Mouse (Mus musculus) MEL (cell line): ENCODE data around the gene Cyp1a2. TPM values are rescaled to one million over a fixed set of nuclear protein-coding genes. Genes with fewer than 3 reads are reported as not detected.

Experiments
- DNase-seq: peaks from one replicate; pipeline ENCODE4 v3.0.0; 2011; ENCODE audit warnings: low read depth, low spot score
- H3K27ac ChIP-seq: 2 replicates; pipeline ENCODE4 v1.5.1; 2012; ENCODE audit warnings: low read depth, mild to moderate bottlenecking, control low read depth, low read length, moderate library complexity; ENCODE audit not compliant: control insufficient read depth
- H3K27me3 ChIP-seq, 2 experiments: fragments of 150-350 bp in 1 of 2; sonication (generic) in 1 of 2; 2 replicates each; pipeline ENCODE4 v1.6.1; 2012; ENCODE audit warnings: low read length in 2 of 2, mild to moderate bottlenecking in 2 of 2, improper control_type of control experiment in 1 of 2, moderate library complexity in 1 of 2; ENCODE audit not compliant: insufficient read depth in 2 of 2, control insufficient read depth in 1 of 2
- H3K36me3 ChIP-seq, 2 experiments: 2 replicates each; pipeline ENCODE4 v1.6.1; 2012 to 2014; ENCODE audit warnings: low read length in 2 of 2, improper control_type of control experiment in 1 of 2, inconsistent platforms in 1 of 2, mild to moderate bottlenecking in 1 of 2; ENCODE audit not compliant: insufficient read depth in 2 of 2, control insufficient read depth in 1 of 2
- H3K4me1 ChIP-seq, 2 experiments: fragments of 150-350 bp in 1 of 2; sonication (generic) in 1 of 2; 2 replicates each; pipeline ENCODE4 v1.6.1; 2012; ENCODE audit warnings: low read length in 2 of 2, improper control_type of control experiment in 1 of 2, mild to moderate bottlenecking in 1 of 2; ENCODE audit not compliant: insufficient read depth in 2 of 2, control insufficient read depth in 1 of 2
- H3K4me3 ChIP-seq, 2 experiments: fragments of 150-350 bp in 1 of 2; sonication (generic) in 1 of 2; 2 replicates each; pipeline ENCODE4 v1.5.1; 2012; ENCODE audit warnings: low read depth in 2 of 2, low read length in 2 of 2, mild to moderate bottlenecking in 2 of 2, moderate library complexity in 2 of 2, control low read depth in 1 of 2, improper control_type of control experiment in 1 of 2; ENCODE audit not compliant: control insufficient read depth in 1 of 2, insufficient read depth in 1 of 2
- H3K79me2 ChIP-seq: 2 replicates; pipeline ENCODE4 v1.6.1; 2012; ENCODE audit warnings: mild to moderate bottlenecking, low read length, moderate library complexity; ENCODE audit not compliant: control insufficient read depth, poor library complexity, insufficient read depth
- H3K9ac ChIP-seq: 2 replicates; pipeline ENCODE4 v1.6.1; 2012; ENCODE audit warnings: low read depth, mild to moderate bottlenecking, control low read depth, low read length, moderate library complexity; ENCODE audit not compliant: control insufficient read depth, poor library complexity, severe bottlenecking
- H3K9me3 ChIP-seq: fragments of 150-350 bp; sonication (generic); replicated peaks from 2 replicates; pipeline ENCODE4 v1.6.1; 2012; ENCODE audit warnings: mild to moderate bottlenecking, low read length, improper control_type of control experiment, moderate library complexity; ENCODE audit not compliant: insufficient read depth
- CHD2 ChIP-seq: IDR thresholded peaks from 2 replicates; pipeline ENCODE4 v1.6.1; 2011; ENCODE audit warnings: low read length, improper control_type of control experiment
- CTCF ChIP-seq, 3 experiments: IDR thresholded peaks in 2 of 3; conservative IDR thresholded peaks in 1 of 3; 2 replicates each; pipeline ENCODE4 v1.5.1; 2011 to 2012; ENCODE audit warnings: low read length in 3 of 3, low read depth in 2 of 3, mild to moderate bottlenecking in 2 of 3, improper control_type of control experiment in 1 of 3, inconsistent platforms in 1 of 3, mixed read lengths in 1 of 3, moderate library complexity in 1 of 3; ENCODE audit not compliant: control insufficient read depth in 1 of 3, insufficient read depth in 1 of 3, poor library complexity in 1 of 3, severe bottlenecking in 1 of 3
- E2F4 ChIP-seq: IDR thresholded peaks from 2 replicates; pipeline ENCODE4 v1.6.1; 2011; ENCODE audit warnings: low read depth, low read length, improper control_type of control experiment, borderline replicate concordance
- ELF1 ChIP-seq: IDR thresholded peaks from 2 replicates; pipeline ENCODE4 v1.6.1; 2014; ENCODE audit warnings: low read depth, mild to moderate bottlenecking, inconsistent platforms, low read length, improper control_type of control experiment, moderate library complexity
- EP300 ChIP-seq, 2 experiments: IDR thresholded peaks; 2 replicates each; pipeline ENCODE4 v1.6.1; 2011; ENCODE audit warnings: improper control_type of control experiment in 2 of 2, low read length in 2 of 2, low read depth in 1 of 2, mild to moderate bottlenecking in 1 of 2
- ETS1 ChIP-seq: IDR thresholded peaks from 2 replicates; pipeline ENCODE4 v1.6.1; 2012; ENCODE audit warnings: low read depth, mild to moderate bottlenecking, inconsistent platforms, low read length, improper control_type of control experiment, moderate library complexity
- GATA1 ChIP-seq: IDR thresholded peaks from 2 replicates; pipeline ENCODE4 v1.6.1; 2011; ENCODE audit warnings: low read depth, low read length, improper control_type of control experiment
- HCFC1 ChIP-seq: IDR thresholded peaks from 2 replicates; pipeline ENCODE4 v1.6.1; 2012; ENCODE audit warnings: low read depth, mild to moderate bottlenecking, inconsistent platforms, low read length, improper control_type of control experiment, moderate library complexity
- KAT2A ChIP-seq: conservative IDR thresholded peaks from 2 replicates; pipeline ENCODE4 v1.6.1; 2012; ENCODE audit warnings: low read depth, low read length, improper control_type of control experiment, inconsistent platforms
- MAX ChIP-seq: IDR thresholded peaks from 2 replicates; pipeline ENCODE4 v1.6.1; 2011; ENCODE audit warnings: low read length, improper control_type of control experiment
- POLR2A ChIP-seq, 2 experiments: IDR thresholded peaks; 2 replicates each; pipeline ENCODE4 v1.6.1; 2011 to 2012; ENCODE audit warnings: low read length in 2 of 2, mild to moderate bottlenecking in 2 of 2, control low read depth in 1 of 2, improper control_type of control experiment in 1 of 2, low read depth in 1 of 2, moderate library complexity in 1 of 2; ENCODE audit not compliant: control insufficient read depth in 1 of 2, insufficient read depth in 1 of 2, poor library complexity in 1 of 2
- RAD21 ChIP-seq: IDR thresholded peaks from 2 replicates; pipeline ENCODE4 v1.6.1; 2011; ENCODE audit warnings: mild to moderate bottlenecking, low read depth, low read length, improper control_type of control experiment
- RCOR1 ChIP-seq: IDR thresholded peaks from 2 replicates; pipeline ENCODE4 v1.6.1; 2012; ENCODE audit warnings: low read depth, mild to moderate bottlenecking, inconsistent platforms, low read length, improper control_type of control experiment
- SMC3 ChIP-seq: IDR thresholded peaks from 2 replicates; pipeline ENCODE4 v1.6.1; 2011; ENCODE audit warnings: low read depth, low read length, improper control_type of control experiment
- TAL1 ChIP-seq: IDR thresholded peaks from 2 replicates; pipeline ENCODE4 v1.6.1; 2012; ENCODE audit warnings: mild to moderate bottlenecking, inconsistent platforms, low read length, moderate library complexity, mixed read lengths
- TCF12 ChIP-seq: IDR thresholded peaks from 2 replicates; pipeline ENCODE4 v1.6.1; 2014; ENCODE audit warnings: low read depth, mild to moderate bottlenecking, inconsistent platforms, low read length, improper control_type of control experiment, moderate library complexity
- UBTF ChIP-seq: IDR thresholded peaks from 2 replicates; pipeline ENCODE4 v1.6.1; 2012; ENCODE audit warnings: low read depth, mild to moderate bottlenecking, inconsistent platforms, low read length, improper control_type of control experiment, moderate library complexity, borderline replicate concordance; ENCODE audit not compliant: insufficient read depth
- USF2 ChIP-seq, 2 experiments: IDR thresholded peaks; 2 replicates each; pipeline ENCODE4 v1.6.1; 2011 to 2012; ENCODE audit warnings: improper control_type of control experiment in 2 of 2, low read length in 2 of 2, borderline replicate concordance in 1 of 2, inconsistent platforms in 1 of 2, low read depth in 1 of 2, mild to moderate bottlenecking in 1 of 2; ENCODE audit not compliant: insufficient read depth in 1 of 2
- ZC3H11A ChIP-seq: IDR thresholded peaks from 2 replicates; pipeline ENCODE4 v1.6.1; 2012; ENCODE audit warnings: low read depth, mild to moderate bottlenecking, inconsistent platforms, low read length, improper control_type of control experiment
- polyA plus RNA-seq, 2 experiments: library from polyadenylated mRNA; stranded (reverse) in 1 of 2; unstranded in 1 of 2; fragments of >175 nt in 1 of 2; fragments of >200 nt in 1 of 2; gene quantifications; 2 replicates each; pipeline versions ENCODE4 v1.2.1 to v1.2.4; 2012; ENCODE audit warnings: low replicate concordance in 2 of 2, low read depth in 1 of 2; ENCODE audit not compliant: insufficient read length in 2 of 2, insufficient read depth in 1 of 2, missing spikeins in 1 of 2
- total RNA-seq: library from RNA; depleted of rRNA; stranded (reverse); fragments of 300-350 nt; gene quantifications from 2 replicates; pipeline ENCODE4 v1.2.3, GENCODE M21; 2012

The Cyp1a2 gene
- total and polyA plus RNA-seq, 3 experiments = not detected

DNA sequence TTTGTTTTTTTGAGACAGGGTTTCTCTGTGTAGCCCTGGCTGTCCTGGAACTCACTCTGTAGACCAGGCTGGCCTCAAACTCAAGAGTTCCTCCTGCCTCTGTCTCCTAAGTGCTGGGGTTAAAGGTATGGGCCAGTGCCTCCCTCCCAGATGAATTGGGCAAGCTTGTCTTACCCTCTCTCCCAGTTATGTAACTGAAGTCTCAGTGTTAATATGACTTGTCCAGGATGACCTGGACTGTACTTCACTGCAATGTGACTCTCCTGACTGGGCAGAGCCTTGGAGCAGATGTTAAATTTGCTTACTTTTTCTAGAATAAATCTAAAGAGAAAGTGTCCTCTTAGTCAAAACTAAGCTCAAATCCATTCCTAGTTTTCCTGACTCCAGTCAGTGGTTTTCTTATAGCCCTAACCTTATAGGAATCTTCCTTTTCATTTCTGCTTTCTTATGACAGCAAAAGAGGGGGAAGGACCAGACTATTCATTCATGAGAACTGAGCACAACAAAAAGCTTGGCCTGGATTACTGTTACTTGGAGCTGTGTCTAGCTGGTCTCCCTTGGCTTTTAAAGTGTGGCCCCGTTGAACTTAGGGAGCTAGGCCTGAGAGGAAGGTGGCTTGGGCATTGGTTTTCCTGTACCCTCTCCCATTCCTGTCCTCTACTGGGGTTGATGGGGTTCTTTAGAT is 15.1 kb upstream of the Cyp1a2 start:
- Histone ChIP-seq H3K9ac (no peak overlapping the region), H3K36me3 (no peaks in the 10 kb centered on the region), H3K4me3 (no peak overlapping the region), H3K9me3 (no peaks in the 10 kb centered on the region), H3K27me3 (peaks cover 28 to 32% of the 10 kb centered on the region in 2 experiments), H3K79me2 (no peaks in the 10 kb centered on the region), H3K4me1 (peaks cover 0 to 7% of the 10 kb centered on the region in 2 experiments; a peak in 2 of 4 replicates), H3K27ac (no peak overlapping the region)
- peak; percentile 50 for DNase-seq
- TF ChIP-seq CTCF (IDR thresholded peaks at IDR 0.05 in 2 of 3, conservative IDR thresholded peaks at IDR 0.05 in 1 of 3; ENCODE audit: control insufficient read depth in 1 of 3, insufficient read depth in 1 of 3, low read depth in 2 of 3, low read length in 3 of 3, poor library complexity in 1 of 3, severe bottlenecking in 1 of 3) (no peak), EP300 (IDR thresholded peaks at IDR 0.05; ENCODE audit: low read depth in 1 of 2, low read length in 2 of 2) (no peak), ETS1 (no peak), HCFC1 (no peak), RAD21 (no peak), ELF1 (no peak), CHD2 (no peak), POLR2A (IDR thresholded peaks at IDR 0.05; ENCODE audit: control insufficient read depth in 1 of 2, insufficient read depth in 1 of 2, low read depth in 1 of 2, low read length in 2 of 2, poor library complexity in 1 of 2) (no peak), RCOR1 (no peak), UBTF (no peak), SMC3 (no peak), TCF12 (no peak), USF2 (IDR thresholded peaks at IDR 0.05; ENCODE audit: borderline replicate concordance in 1 of 2, insufficient read depth in 1 of 2, low read depth in 1 of 2, low read length in 2 of 2) (no peak), MAX (no peak), GATA1 (no peak), KAT2A (no peak), ZC3H11A (no peak), E2F4 (no peak)

DNA sequence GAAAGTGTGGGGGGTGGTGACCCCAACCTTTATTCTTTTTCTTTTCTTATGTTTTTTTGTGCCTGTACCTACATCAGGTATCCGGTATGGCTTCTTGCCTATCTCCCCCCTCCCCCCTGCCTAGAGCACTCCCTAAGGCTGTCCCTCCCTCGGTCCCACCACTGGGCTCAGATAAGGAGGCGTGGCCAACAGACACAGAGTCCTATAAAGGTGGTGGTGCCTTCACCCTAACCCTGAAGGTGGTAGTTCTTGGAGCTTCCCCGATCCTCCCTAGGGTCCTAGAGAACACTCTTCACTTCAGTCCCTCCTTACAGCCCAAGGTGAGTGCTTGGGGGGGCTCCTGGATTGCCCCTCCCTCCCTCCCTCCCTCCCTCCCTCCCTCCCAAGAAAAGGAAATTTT is 13.9 kb upstream of the Cyp1a2 start:
- H3K27me3 ChIP-seq = peaks cover 31 to 40% of the 10 kb centered on the region in 2 experiments
- TF ChIP-seq KAT2A (no peak), ETS1 (no peak), GATA1 (0 out of 2 replicates have a peak, but pooled peaks have one; percentile 3), TAL1 (no peak)
- H3K27ac ChIP-seq = no peak overlapping the region
- H3K4me1 ChIP-seq = peaks cover 0 to 7% of the 10 kb centered on the region in 2 experiments; a peak in 2 of 4 replicates
- H3K9me3 ChIP-seq = no peaks in the 10 kb centered on the region
- H3K36me3 ChIP-seq = no peaks in the 10 kb centered on the region
- peak; percentile 46 for DNase-seq
- no peak overlapping the region for H3K9ac ChIP-seq
- H3K79me2 ChIP-seq = no peaks in the 10 kb centered on the region
- H3K4me3 ChIP-seq = no peak overlapping the region
